Mouse (Mus musculus): ENCODE measurements around the gene Hoxd3. TPM values are rescaled to one million over a fixed set of nuclear protein-coding genes. Genes with fewer than 3 reads are reported as not detected.
A peak's percentile ranks its signal among the peaks of the same experiment; 100 is the strongest.

Gene Hoxd3
- 0.09 TPM in 1 of 2 replicates, not detected in the other for polyA plus RNA-seq (2015; fragmentation: Nextera tagmentation; extraction: Ambion mirVana)

DNA sequence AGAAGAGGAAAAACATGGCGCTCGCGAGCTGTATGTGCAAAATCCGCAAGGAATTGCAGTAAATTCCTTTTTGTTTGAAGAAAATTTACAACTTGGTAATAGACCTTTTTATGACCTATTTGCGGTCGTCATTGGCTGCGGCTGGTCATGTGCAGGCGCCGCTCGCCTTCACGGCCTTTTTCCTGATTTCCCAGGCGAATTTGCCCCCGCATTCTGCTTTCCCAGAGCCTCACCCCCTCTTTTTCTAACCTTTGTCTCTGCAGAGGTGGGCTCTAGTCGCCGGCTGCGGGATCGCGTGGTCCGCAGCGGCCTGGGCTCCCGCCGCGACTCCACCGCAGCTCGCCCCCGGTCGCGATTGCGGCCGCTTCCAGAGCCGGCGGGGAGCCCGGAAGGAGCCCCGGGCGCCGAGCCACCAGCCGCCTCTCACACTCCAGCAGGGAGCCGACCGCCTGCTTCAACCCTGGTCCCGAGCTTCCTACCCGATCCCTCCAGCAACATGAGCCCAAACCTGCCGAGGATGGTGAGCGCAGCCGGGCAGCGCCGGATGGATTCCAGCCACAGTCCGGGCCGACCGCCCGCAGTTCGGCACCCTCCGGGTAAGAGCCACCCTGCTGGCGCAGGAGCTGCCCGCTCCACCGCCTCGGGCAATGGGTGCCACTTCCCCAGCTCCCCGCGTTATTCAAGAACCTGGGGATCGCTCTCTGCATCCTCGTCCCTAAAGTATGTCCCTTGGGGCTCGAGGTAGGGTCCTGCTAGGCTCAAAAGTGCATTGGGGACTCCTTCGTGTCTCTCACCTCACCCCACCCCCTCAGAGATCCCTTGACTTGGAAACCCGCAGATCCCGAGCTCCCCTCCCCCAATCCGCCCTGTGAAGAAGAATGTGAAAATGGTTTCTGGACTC, at the start of gene Hoxd3, which contains the start of gene Hoxd4:
Gene Hoxd3 (plus strand): TSS at position 207 of the 901 bp plus-strand sequence.
Gene Hoxd4 (plus strand): TSS at position 209 of the 901 bp plus-strand sequence.
- Histone ChIP-seq H3K27me3 (ENCODE audit: control insufficient read depth, insufficient read depth, low read depth, low read length) (peaks cover 93% of the 10 kb centered on the region), H3K36me3 (ENCODE audit: control insufficient read depth, insufficient read depth) (no peaks in the 10 kb centered on the region), H3K4me1 (ENCODE audit: control insufficient read depth, low read depth, low read length) (no peaks in the 10 kb centered on the region), H3K4me2 (ENCODE audit: low read depth, low read length) (peak within 1 kb of the TSS; percentile 2; the same call in 1 of the 2 replicates), H3K4me3 (ENCODE audit: low read depth, low read length) (peak within 1 kb of the TSS; percentile 20), H3K9me3 (replicated peaks; ENCODE audit: control insufficient read depth, low read length) (no peaks in the 10 kb centered on the region), H3K9ac (ENCODE audit: low read depth, low read length) (no peak within 1 kb of the TSS), H3K27ac (ENCODE audit: low read length) (no peak within 1 kb of the TSS)
- WGBS (ENCODE audit: insufficient replicate concordance): under 1% methylated on average over 65 of the region's 65 CpGs
- no peak for ATAC-seq (ENCODE audit: low read depth)

DNA sequence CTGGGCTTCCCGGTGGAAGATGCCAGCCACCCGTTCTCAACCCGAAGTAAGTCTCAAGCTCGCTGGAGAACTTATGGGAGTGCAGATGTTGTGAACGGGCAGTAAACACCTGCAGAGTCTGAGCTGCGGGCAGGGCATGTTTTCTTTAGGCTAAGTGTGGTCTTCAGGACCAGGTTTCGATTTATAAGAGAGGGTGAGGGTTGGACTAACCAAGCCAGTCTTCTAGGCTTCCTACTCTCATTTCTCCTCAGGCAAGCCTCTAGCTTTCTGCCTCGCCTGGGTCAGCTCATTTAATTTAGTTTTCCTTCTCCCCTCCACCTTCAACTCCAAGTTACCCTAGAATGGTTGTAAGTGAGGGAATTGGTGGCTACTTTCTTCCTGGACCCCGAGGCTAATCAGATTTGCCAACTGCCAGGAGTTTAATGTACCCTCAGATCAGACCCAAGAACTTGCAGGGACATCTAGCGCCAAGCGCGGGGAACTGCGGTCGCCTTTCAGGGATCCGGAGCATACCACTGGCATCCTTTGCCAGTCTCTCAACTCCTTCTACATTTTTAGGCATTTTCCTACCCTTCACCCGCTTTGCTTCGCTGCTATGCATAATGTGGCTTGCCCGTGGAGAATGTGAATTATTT, 48.3 kb upstream of the Hoxd3 start:
- WGBS (ENCODE audit: insufficient replicate concordance): 3% methylated on average over 18 of the region's 18 CpGs
- H3K27me3 ChIP-seq (ENCODE audit: control insufficient read depth, insufficient read depth, low read depth, low read length): peaks cover 95% of the 10 kb centered on the region
- ATAC-seq (ENCODE audit: low read depth): no peak

DNA sequence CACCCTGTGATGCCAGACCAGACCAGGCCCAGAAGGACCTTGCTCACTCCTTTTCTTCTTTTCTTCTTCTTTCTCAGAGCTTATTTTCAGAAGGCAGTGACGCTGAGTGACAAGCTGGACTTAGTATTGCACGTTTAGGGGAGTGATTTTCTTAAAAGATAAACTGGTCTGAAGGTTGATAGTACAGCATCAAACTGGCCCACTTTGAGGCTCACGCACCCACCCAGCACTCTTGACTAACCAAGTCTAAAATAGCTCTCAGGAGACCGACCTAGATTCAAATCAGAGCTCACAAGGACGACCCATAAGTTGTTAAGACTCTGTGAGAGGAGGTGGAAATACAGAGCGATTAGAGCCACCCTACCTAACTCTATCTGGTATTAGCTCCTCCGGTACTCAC, 45.3 kb upstream of the Hoxd3 start:
- 3% methylated on average over 7 of the region's 7 CpGs for WGBS (ENCODE audit: insufficient replicate concordance)
- no peak overlapping the region for H3K27ac ChIP-seq (ENCODE audit: low read length)
- no peak for ATAC-seq (ENCODE audit: low read depth)
- no peaks in the 10 kb centered on the region for H3K4me1 ChIP-seq (ENCODE audit: control insufficient read depth, low read depth, low read length)
- H3K27me3 ChIP-seq (ENCODE audit: control insufficient read depth, insufficient read depth, low read depth, low read length): peaks cover 93% of the 10 kb centered on the region
- H3K9ac ChIP-seq (ENCODE audit: low read depth, low read length): no peak overlapping the region
- H3K36me3 ChIP-seq (ENCODE audit: control insufficient read depth, insufficient read depth): no peaks in the 10 kb centered on the region
- H3K4me2 ChIP-seq (ENCODE audit: low read depth, low read length): no peak overlapping the region
- no peaks in the 10 kb centered on the region for H3K9me3 ChIP-seq (replicated peaks; ENCODE audit: control insufficient read depth, low read length)
- no peak overlapping the region for H3K4me3 ChIP-seq (ENCODE audit: low read depth, low read length)

More for the DNA sequence above, 48.3 kb upstream of the Hoxd3 start:
- H3K4me2 ChIP-seq (ENCODE audit: low read depth, low read length): no peak overlapping the region
- H3K9ac ChIP-seq (ENCODE audit: low read depth, low read length): no peak overlapping the region
- H3K4me3 ChIP-seq (ENCODE audit: low read depth, low read length): no peak overlapping the region
- H3K9me3 ChIP-seq (replicated peaks; ENCODE audit: control insufficient read depth, low read length): no peaks in the 10 kb centered on the region
- no peaks in the 10 kb centered on the region for H3K4me1 ChIP-seq (ENCODE audit: control insufficient read depth, low read depth, low read length)
- no peak overlapping the region for H3K27ac ChIP-seq (ENCODE audit: low read length)
- H3K36me3 ChIP-seq (ENCODE audit: control insufficient read depth, insufficient read depth): no peaks in the 10 kb centered on the region

DNA sequence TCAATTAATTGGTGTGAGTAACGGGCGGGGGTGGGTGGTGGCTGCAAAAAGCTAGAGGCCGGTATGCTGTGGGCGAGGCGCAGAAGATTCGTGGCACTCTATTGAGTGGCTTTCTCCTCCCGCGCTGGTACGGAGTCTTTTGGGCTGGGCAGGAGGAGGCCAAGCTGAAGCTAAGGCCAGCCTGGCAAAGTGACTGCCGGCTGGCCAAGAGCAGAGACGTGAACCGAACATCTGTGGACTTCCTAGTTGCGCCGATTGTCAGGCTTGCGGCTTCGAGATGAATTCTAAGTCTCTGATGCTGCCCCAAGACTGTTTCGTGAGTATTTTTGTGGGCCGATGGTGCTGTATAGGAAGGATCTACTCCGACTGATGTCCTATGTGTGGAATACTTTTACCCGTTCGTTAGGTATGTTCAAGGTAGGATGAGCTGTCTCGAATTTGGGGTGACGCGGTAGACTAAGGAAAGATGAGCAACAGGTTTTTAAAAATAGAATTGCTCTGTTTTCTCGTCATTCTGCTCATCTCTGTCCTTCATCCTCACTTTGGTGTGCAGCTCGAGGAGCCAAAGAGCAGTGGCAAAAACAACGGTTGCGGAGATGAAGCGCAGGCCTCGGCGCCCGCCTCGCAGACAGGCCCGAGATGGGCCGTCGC, 44.4 kb upstream of the Hoxd3 start:
- no peak overlapping the region for H3K4me2 ChIP-seq (ENCODE audit: low read depth, low read length)
- H3K36me3 ChIP-seq (ENCODE audit: control insufficient read depth, insufficient read depth): no peaks in the 10 kb centered on the region
- no peak overlapping the region for H3K9ac ChIP-seq (ENCODE audit: low read depth, low read length)
- H3K9me3 ChIP-seq (replicated peaks; ENCODE audit: control insufficient read depth, low read length): no peaks in the 10 kb centered on the region
- no peak overlapping the region for H3K4me3 ChIP-seq (ENCODE audit: low read depth, low read length)
- no peaks in the 10 kb centered on the region for H3K4me1 ChIP-seq (ENCODE audit: control insufficient read depth, low read depth, low read length)
- peaks cover 93% of the 10 kb centered on the region for H3K27me3 ChIP-seq (ENCODE audit: control insufficient read depth, insufficient read depth, low read depth, low read length)
- WGBS (ENCODE audit: insufficient replicate concordance): 3% methylated on average over 36 of the region's 36 CpGs
- no peak overlapping the region for H3K27ac ChIP-seq (ENCODE audit: low read length)
- ATAC-seq (ENCODE audit: low read depth): no peak

DNA sequence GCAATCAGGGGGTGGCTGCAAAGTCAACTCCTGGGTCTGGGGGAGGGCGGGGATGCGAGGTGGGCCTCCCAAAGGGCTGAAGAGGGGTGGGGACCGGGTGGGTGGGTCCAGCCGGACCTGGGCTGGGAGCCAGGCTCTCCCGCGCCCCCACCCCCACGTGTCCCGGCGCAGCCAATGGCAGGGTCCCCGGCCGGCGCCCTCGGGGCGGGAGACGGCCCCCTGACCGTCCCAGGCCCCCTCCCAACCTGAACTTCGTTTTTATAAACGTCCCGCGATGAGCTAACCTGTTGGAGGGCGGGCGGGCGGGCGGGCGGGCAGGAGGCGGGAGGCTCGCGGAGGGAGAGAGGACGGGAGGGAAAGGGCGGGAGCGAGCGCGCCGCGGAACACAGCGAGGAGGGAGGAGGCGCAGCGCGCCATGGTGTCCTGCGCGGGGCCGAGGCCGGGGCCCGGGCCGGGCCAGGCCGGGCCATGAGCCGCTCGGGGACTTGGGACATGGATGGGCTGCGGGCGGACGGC, 43.8 kb upstream of the Hoxd3 start, which contains the start of gene Hoxd13:
Gene Hoxd13 (plus strand): TSS at position 469 of the 516 bp plus-strand sequence.
- Histone ChIP-seq H3K27me3 (ENCODE audit: control insufficient read depth, insufficient read depth, low read depth, low read length) (peaks cover 94% of the 10 kb centered on the region), H3K9ac (ENCODE audit: low read depth, low read length) (no peak within 1 kb of the TSS), H3K9me3 (replicated peaks; ENCODE audit: control insufficient read depth, low read length) (no peaks in the 10 kb centered on the region), H3K36me3 (ENCODE audit: control insufficient read depth, insufficient read depth) (no peaks in the 10 kb centered on the region), H3K4me1 (ENCODE audit: control insufficient read depth, low read depth, low read length) (no peaks in the 10 kb centered on the region), H3K4me3 (ENCODE audit: low read depth, low read length) (peak within 1 kb of the TSS; percentile 36), H3K27ac (ENCODE audit: low read length) (no peak within 1 kb of the TSS), H3K4me2 (ENCODE audit: low read depth, low read length) (peak within 1 kb of the TSS; percentile 55)
- no peak for ATAC-seq (ENCODE audit: low read depth)
- WGBS (ENCODE audit: insufficient replicate concordance): 0% methylated on average over 29 of the region's 51 CpGs

DNA sequence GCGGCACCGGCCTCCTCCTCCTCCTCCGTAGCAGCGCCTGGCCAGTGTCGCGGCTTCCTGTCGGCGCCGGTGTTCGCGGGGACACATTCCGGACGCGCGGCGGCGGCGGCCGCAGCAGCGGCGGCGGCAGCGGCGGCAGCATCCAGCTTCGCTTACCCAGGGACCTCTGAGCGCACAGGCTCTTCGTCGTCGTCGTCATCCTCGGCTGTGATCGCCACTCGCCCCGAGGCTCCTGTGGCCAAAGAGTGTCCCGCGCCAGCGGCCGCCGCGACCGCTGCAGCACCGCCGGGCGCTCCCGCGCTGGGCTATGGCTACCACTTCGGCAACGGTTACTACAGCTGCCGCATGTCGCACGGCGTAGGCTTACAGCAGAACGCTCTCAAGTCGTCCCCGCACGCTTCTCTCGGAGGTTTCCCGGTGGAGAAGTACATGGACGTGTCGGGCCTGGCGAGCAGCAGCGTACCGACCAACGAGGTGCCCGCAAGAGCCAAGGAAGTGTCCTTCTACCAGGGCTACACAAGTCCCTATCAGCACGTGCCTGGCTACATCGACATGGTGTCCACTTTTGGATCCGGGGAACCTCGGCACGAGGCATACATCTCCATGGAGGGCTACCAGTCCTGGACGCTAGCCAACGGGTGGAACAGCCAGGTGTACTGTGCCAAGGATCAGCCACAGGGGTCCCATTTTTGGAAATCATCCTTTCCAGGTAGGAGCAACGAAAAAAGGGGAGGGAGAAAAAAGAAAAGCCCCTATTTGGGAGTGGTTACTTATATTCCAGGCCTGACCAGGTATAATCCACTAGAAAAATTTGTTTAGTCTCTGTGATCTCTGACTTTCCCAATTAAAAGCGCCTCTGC, 43.1 kb upstream of the Hoxd3 start:
- H3K4me1 ChIP-seq (ENCODE audit: control insufficient read depth, low read depth, low read length): no peaks in the 10 kb centered on the region
- H3K27me3 ChIP-seq (ENCODE audit: control insufficient read depth, insufficient read depth, low read depth, low read length): peaks cover 95% of the 10 kb centered on the region
- H3K36me3 ChIP-seq (ENCODE audit: control insufficient read depth, insufficient read depth): no peaks in the 10 kb centered on the region
- under 1% methylated on average over 50 of the region's 74 CpGs for WGBS (ENCODE audit: insufficient replicate concordance)
- no peak overlapping the region for H3K27ac ChIP-seq (ENCODE audit: low read length)
- no peaks in the 10 kb centered on the region for H3K9me3 ChIP-seq (replicated peaks; ENCODE audit: control insufficient read depth, low read length)
- no peak overlapping the region for H3K9ac ChIP-seq (ENCODE audit: low read depth, low read length)
- H3K4me3 ChIP-seq (ENCODE audit: low read depth, low read length): peak overlapping the region; percentile 36
- H3K4me2 ChIP-seq (ENCODE audit: low read depth, low read length): peak overlapping the region; percentile 55
- ATAC-seq (ENCODE audit: low read depth): no peak

DNA sequence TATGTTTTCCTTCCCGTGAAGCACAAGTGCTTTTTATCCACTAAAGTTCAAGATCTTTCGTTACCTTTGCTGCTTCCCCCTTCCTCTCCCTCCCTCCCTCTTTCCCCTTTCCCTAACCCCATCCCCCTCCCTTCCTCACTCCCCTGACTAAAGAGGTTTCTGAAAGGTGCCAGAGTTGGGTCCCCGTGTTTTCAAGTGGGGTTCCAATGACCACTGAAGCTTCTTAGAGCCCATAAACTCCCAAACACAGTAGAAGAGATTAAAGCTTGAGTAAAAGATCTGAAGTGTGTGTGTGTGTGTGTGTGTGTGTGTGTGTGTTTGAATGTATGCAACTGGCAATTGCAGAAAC, 42.5 kb upstream of the Hoxd3 start:
- ATAC-seq (ENCODE audit: low read depth): no peak
- H3K4me2 ChIP-seq (ENCODE audit: low read depth, low read length): no peak overlapping the region
- H3K27ac ChIP-seq (ENCODE audit: low read length): no peak overlapping the region
- H3K4me1 ChIP-seq (ENCODE audit: control insufficient read depth, low read depth, low read length): no peaks in the 10 kb centered on the region
- H3K9me3 ChIP-seq (replicated peaks; ENCODE audit: control insufficient read depth, low read length): no peaks in the 10 kb centered on the region
- H3K27me3 ChIP-seq (ENCODE audit: control insufficient read depth, insufficient read depth, low read depth, low read length): peaks cover 95% of the 10 kb centered on the region
- H3K4me3 ChIP-seq (ENCODE audit: low read depth, low read length): no peak overlapping the region
- H3K36me3 ChIP-seq (ENCODE audit: control insufficient read depth, insufficient read depth): no peaks in the 10 kb centered on the region
- WGBS (ENCODE audit: insufficient replicate concordance): 2% methylated on average over 3 of the region's 3 CpGs
- H3K9ac ChIP-seq (ENCODE audit: low read depth, low read length): no peak overlapping the region

DNA sequence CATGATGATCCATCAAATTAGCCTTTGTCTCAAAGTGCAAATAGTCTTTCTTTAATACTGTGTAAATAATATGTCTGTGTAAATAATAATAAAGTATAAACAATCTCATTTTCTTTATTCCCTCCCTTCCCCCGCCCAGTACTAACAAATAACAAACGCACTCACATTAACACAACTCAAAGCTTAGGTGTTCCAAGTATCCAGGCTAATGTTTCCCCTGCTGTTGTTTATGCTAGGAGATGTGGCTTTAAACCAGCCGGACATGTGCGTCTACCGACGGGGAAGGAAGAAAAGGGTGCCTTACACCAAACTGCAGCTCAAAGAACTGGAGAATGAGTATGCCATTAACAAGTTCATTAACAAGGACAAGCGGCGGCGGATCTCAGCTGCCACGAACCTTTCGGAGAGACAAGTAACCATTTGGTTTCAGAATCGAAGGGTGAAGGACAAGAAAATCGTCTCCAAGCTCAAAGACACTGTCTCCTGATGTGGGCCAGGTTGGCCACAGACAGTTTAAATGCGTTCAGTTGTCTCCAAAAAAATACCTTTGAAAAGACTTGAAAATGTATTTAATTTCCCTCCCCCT, 42.0 kb upstream of the Hoxd3 start:
- H3K4me2 ChIP-seq (ENCODE audit: low read depth, low read length): no peak overlapping the region
- H3K4me1 ChIP-seq (ENCODE audit: control insufficient read depth, low read depth, low read length): no peaks in the 10 kb centered on the region
- no peak overlapping the region for H3K9ac ChIP-seq (ENCODE audit: low read depth, low read length)
- under 1% methylated on average over 14 of the region's 14 CpGs for WGBS (ENCODE audit: insufficient replicate concordance)
- no peak for ATAC-seq (ENCODE audit: low read depth)
- H3K27ac ChIP-seq (ENCODE audit: low read length): no peak overlapping the region
- H3K4me3 ChIP-seq (ENCODE audit: low read depth, low read length): no peak overlapping the region
- peaks cover 95% of the 10 kb centered on the region for H3K27me3 ChIP-seq (ENCODE audit: control insufficient read depth, insufficient read depth, low read depth, low read length)
- H3K36me3 ChIP-seq (ENCODE audit: control insufficient read depth, insufficient read depth): no peaks in the 10 kb centered on the region
- no peaks in the 10 kb centered on the region for H3K9me3 ChIP-seq (replicated peaks; ENCODE audit: control insufficient read depth, low read length)
